In genomic region chr2:128257262-128257661, GRCm38 (mm10) we compare ENCODE assay signal across 27 mouse cellular contexts.
"Had no signal": no experiment of that assay in that cellular context is flagged by ENCODE, and none has a peak within 500 bp of the region (broad histone marks: within the 10 kb centered on the region; RNA-seq: fewer than 3 reads in every experiment).

No protein-coding gene starts in this region.

- H3K27ac ChIP-seq: embryonic facial prominence, embryonic 10.5 days; embryonic facial prominence, embryonic 12.5 days; embryonic facial prominence, embryonic 13.5 days; embryonic facial prominence, embryonic 15.5 days; forebrain, embryonic 10.5 days; forebrain, embryonic 12.5 days; forebrain, embryonic 13.5 days; forebrain, embryonic 15.5 days; gastrocnemius, adult 2 months; heart, adult 2 months had no signal

- H3K4me3 ChIP-seq: embryonic facial prominence, embryonic 10.5 days; embryonic facial prominence, embryonic 12.5 days; embryonic facial prominence, embryonic 13.5 days; embryonic facial prominence, embryonic 15.5 days; erythroblast, embryonic 14.5 days; forebrain, embryonic 10.5 days; forebrain, embryonic 12.5 days; forebrain, embryonic 13.5 days; forebrain, embryonic 15.5 days; gastrocnemius, adult 2 months; heart, adult 2 months had no signal

- ATAC-seq: forebrain, embryonic 13.5 days; forebrain, embryonic 14.5 days; forebrain, embryonic 15.5 days; forebrain, embryonic 16.5 days; forebrain, postnatal 0 days had no signal

- H3K9ac ChIP-seq: embryonic facial prominence, embryonic 12.5 days; embryonic facial prominence, embryonic 13.5 days; embryonic facial prominence, embryonic 15.5 days; forebrain, embryonic 12.5 days; forebrain, embryonic 13.5 days; forebrain, embryonic 15.5 days; forebrain, postnatal 0 days had no signal

- H3K36me3 ChIP-seq: embryonic facial prominence, embryonic 10.5 days; embryonic facial prominence, embryonic 12.5 days; embryonic facial prominence, embryonic 13.5 days; embryonic facial prominence, embryonic 15.5 days; forebrain, embryonic 10.5 days; forebrain, embryonic 12.5 days; forebrain, embryonic 15.5 days had no signal

- H3K9me3 ChIP-seq: embryonic facial prominence, embryonic 10.5 days; embryonic facial prominence, embryonic 12.5 days; embryonic facial prominence, embryonic 13.5 days; embryonic facial prominence, embryonic 15.5 days; forebrain, embryonic 10.5 days; forebrain, embryonic 12.5 days; forebrain, embryonic 13.5 days; forebrain, embryonic 15.5 days had no signal

- H3K4me1 ChIP-seq: embryonic facial prominence, embryonic 10.5 days; embryonic facial prominence, embryonic 12.5 days; embryonic facial prominence, embryonic 13.5 days; embryonic facial prominence, embryonic 15.5 days; forebrain, embryonic 10.5 days; forebrain, embryonic 12.5 days; forebrain, embryonic 13.5 days; forebrain, embryonic 15.5 days had no signal

- H3K4me2 ChIP-seq: embryonic facial prominence, embryonic 12.5 days; embryonic facial prominence, embryonic 13.5 days; embryonic facial prominence, embryonic 15.5 days; forebrain, embryonic 12.5 days; forebrain, embryonic 13.5 days; forebrain, embryonic 15.5 days had no signal

- H3K27me3 ChIP-seq: embryonic facial prominence, embryonic 12.5 days; embryonic facial prominence, embryonic 13.5 days; embryonic facial prominence, embryonic 15.5 days; forebrain, embryonic 12.5 days; forebrain, embryonic 13.5 days; forebrain, embryonic 15.5 days had no signal

- DNase-seq: cerebellum, adult 9-10 months; cerebellum, adult 9-11 months; cerebellum, postnatal 10 days; cerebellum, postnatal 14 days; cerebellum, postnatal 25 days; cerebellum, postnatal 36 days; embryo, embryonic 11 days; forebrain, postnatal 0 days; gastrocnemius, adult 2 months; gastrocnemius, postnatal 10 days; gastrocnemius, postnatal 14 days; gastrocnemius, postnatal 25 days; gastrocnemius, postnatal 36 days; heart, adult 11 months; heart, adult 18-20 months; heart, adult 2 months had no signal
